Mouse (Mus musculus) macrophage (primary cell): ENCODE measurements around the gene Nek1. TPM values are rescaled to one million over a fixed set of nuclear protein-coding genes. Genes with fewer than 3 reads are reported as not detected.

Experiments
- H3K27ac ChIP-seq: fragments of 350-480 bp; formaldehyde crosslinking; 2 replicates; pipeline ENCODE4 v1.9.0; 2021
- H3K36me3 ChIP-seq: fragments of 350-480 bp; formaldehyde crosslinking; 2 replicates; pipeline ENCODE4 v1.9.0; 2021; ENCODE audit errors: inconsistent target
- H3K4me3 ChIP-seq: fragments of 350-480 bp; formaldehyde crosslinking; 2 replicates; pipeline ENCODE4 v1.9.0; 2021; ENCODE audit errors: inconsistent target
- H3K79me2 ChIP-seq: fragments of 350-480 bp; formaldehyde crosslinking; 2 replicates; pipeline ENCODE4 v1.9.0; 2021; ENCODE audit errors: inconsistent target
- WGBS: methylation state at CpG from one replicate; pipeline ENCODE4 v1.1.7; 2026; ENCODE audit warnings: inconsistent platforms; ENCODE audit not compliant: missing documents; 5-methylcytosine and 5-hydroxymethylcytosine counted together
- polyA plus RNA-seq: library from polyadenylated mRNA; stranded (reverse); fragments of 250-400 nt; gene quantifications from 3 replicates; pipeline ENCODE4 v1.2.4, GENCODE M21; 2018; ENCODE audit warnings: inconsistent platforms

The Nek1 gene
- polyA plus RNA-seq, 1 experiment from 2014 or later: 5.1 TPM

- H3K36me3 ChIP-seq: no peaks in the 10 kb centered on the region
- no peak overlapping the region for H3K4me3 ChIP-seq
- no peaks in the 10 kb centered on the region for H3K79me2 ChIP-seq
- 97% methylated on average over 3 of the region's 3 CpGs for WGBS
- no peak overlapping the region for H3K27ac ChIP-seq
Measured at GRCm38 (mm10) chr8:61158540-61158939, 165.5 kb downstream of the Nek1 start.

- no peaks in the 10 kb centered on the region for H3K79me2 ChIP-seq
- 93% methylated on average over 6 of the region's 6 CpGs for WGBS
- H3K36me3 ChIP-seq: no peaks in the 10 kb centered on the region
- H3K27ac ChIP-seq: no peak overlapping the region
- no peak overlapping the region for H3K4me3 ChIP-seq
Measured at GRCm38 (mm10) chr8:61161461-61162185, 168.6 kb downstream of the Nek1 start.

- Histone ChIP-seq H3K4me3 (no peak overlapping the region), H3K27ac (no peak overlapping the region), H3K79me2 (no peaks in the 10 kb centered on the region), H3K36me3 (no peaks in the 10 kb centered on the region)
- 86% methylated on average over 1 of the region's 1 CpGs for WGBS
Measured at GRCm38 (mm10) chr8:61162186-61162566, 169.2 kb downstream of the Nek1 start.

- Histone ChIP-seq H3K27ac (no peak overlapping the region), H3K4me3 (no peak overlapping the region), H3K36me3 (no peaks in the 10 kb centered on the region), H3K79me2 (no peaks in the 10 kb centered on the region)
- WGBS: 74% methylated on average over 3 of the region's 3 CpGs
Measured at GRCm38 (mm10) chr8:61171546-61171945, 178.6 kb downstream of the Nek1 start.

- whole genome bisulfite sequencing: 91% methylated on average over 7 of the region's 7 CpGs
- Histone ChIP-seq H3K36me3 (no peaks in the 10 kb centered on the region), H3K27ac (no peak overlapping the region), H3K4me3 (no peak overlapping the region), H3K79me2 (no peaks in the 10 kb centered on the region)
Measured at GRCm38 (mm10) chr8:61173921-61174492, 181.0 kb downstream of the Nek1 start.

- H3K79me2 ChIP-seq: no peaks in the 10 kb centered on the region
- H3K4me3 ChIP-seq: no peak overlapping the region
- H3K36me3 ChIP-seq: no peaks in the 10 kb centered on the region
- H3K27ac ChIP-seq: no peak overlapping the region
- 97% methylated on average over 2 of the region's 2 CpGs for WGBS
Measured at GRCm38 (mm10) chr8:61175876-61176275, 182.9 kb downstream of the Nek1 start.

- WGBS: 42% methylated on average over 12 of the region's 12 CpGs
Measured at GRCm38 (mm10) chr8:61177680-61178593, 184.9 kb downstream of the Nek1 start.

GRCm38 (mm10) chr8:61178594-61179140 lies 185.7 kb downstream of the Nek1 start:
- Histone ChIP-seq H3K36me3 (no peaks in the 10 kb centered on the region), H3K27ac (no peak overlapping the region), H3K79me2 (no peaks in the 10 kb centered on the region), H3K4me3 (no peak overlapping the region)
- 89% methylated on average over 11 of the region's 11 CpGs for WGBS

More at GRCm38 (mm10) chr8:61177680-61178593, 184.9 kb downstream of the Nek1 start:
- Histone ChIP-seq H3K79me2 (no peaks in the 10 kb centered on the region), H3K4me3 (no peak overlapping the region), H3K36me3 (no peaks in the 10 kb centered on the region), H3K27ac (no peak overlapping the region)

Other genes with a start within 250 kb of the Nek1 start
- 34.9 to 90.2 TPM (median 75.0 TPM) in 3 replicates for gene Hpf1, start 102.8 kb upstream of the Nek1 start, polyA plus RNA-seq
- gene Clcn3, start 9.9 kb upstream of the Nek1 start, polyA plus RNA-seq: 12.2 to 17.5 TPM (median 14.6 TPM) in 3 replicates
- gene Sh3rf1, start 230.7 kb downstream of the Nek1 start, polyA plus RNA-seq: 0.94 to 2.8 TPM (median 1.5 TPM) in 3 replicates